Mouse (Mus musculus) kidney, adult 9 months (tissue): ENCODE measurements around the gene Grid2.

ENCODE experiments used
- DNase-seq: peaks from one replicate; pipeline ENCODE4 v3.0.0; 2022

Grid2 gene

GRCm38 (mm10) chr6:64077911-64078310 lies 822.2 kb downstream of the Grid2 start:
- DNase-seq: no peak

GRCm38 (mm10) chr6:64098662-64099061 lies 843.0 kb downstream of the Grid2 start:
- DNase-seq: no peak

GRCm38 (mm10) chr6:64114594-64114993 lies 858.9 kb downstream of the Grid2 start:
- DNase-seq: no peak

GRCm38 (mm10) chr6:64136275-64136674 lies 880.6 kb downstream of the Grid2 start:
- no peak for DNase-seq

- no peak for DNase-seq
These were observed 892.9 kb downstream of the Grid2 start for GRCm38 (mm10) chr6:64148613-64149012.

GRCm38 (mm10) chr6:64174995-64175612 lies 919.4 kb downstream of the Grid2 start:
- no peak for DNase-seq

- DNase-seq: no peak
These were observed 938.0 kb downstream of the Grid2 start for GRCm38 (mm10) chr6:64193646-64194045.

GRCm38 (mm10) chr6:64202396-64203122 lies 946.9 kb downstream of the Grid2 start:
- no peak for DNase-seq

- peak; percentile 48 for DNase-seq
These were observed 980.7 kb downstream of the Grid2 start for GRCm38 (mm10) chr6:64236351-64236750.

- DNase-seq: no peak
These were observed 984.9 kb downstream of the Grid2 start for GRCm38 (mm10) chr6:64240526-64240925.

GRCm38 (mm10) chr6:64245951-64246350 lies 990.3 kb downstream of the Grid2 start:
- no peak for DNase-seq

- DNase-seq: no peak
These were observed 995.4 kb downstream of the Grid2 start for GRCm38 (mm10) chr6:64251041-64251440.

- no peak for DNase-seq
These were observed 1007.8 kb downstream of the Grid2 start for GRCm38 (mm10) chr6:64263517-64263916.

- DNase-seq: no peak
These were observed 1008.5 kb downstream of the Grid2 start for GRCm38 (mm10) chr6:64264224-64264623.

GRCm38 (mm10) chr6:64274319-64275114 lies 1018.8 kb downstream of the Grid2 start:
- DNase-seq: no peak

GRCm38 (mm10) chr6:64279927-64280326 lies 1024.3 kb downstream of the Grid2 start:
- no peak for DNase-seq

- DNase-seq: no peak
These were observed 1038.1 kb downstream of the Grid2 start for GRCm38 (mm10) chr6:64293761-64294160.

GRCm38 (mm10) chr6:64297633-64298032 lies 1042.0 kb downstream of the Grid2 start:
- no peak for DNase-seq

GRCm38 (mm10) chr6:64304709-64305476 lies 1049.2 kb downstream of the Grid2 start:
- no peak for DNase-seq

- no peak for DNase-seq
These were observed 1053.0 kb downstream of the Grid2 start for GRCm38 (mm10) chr6:64308631-64309030.

GRCm38 (mm10) chr6:64313132-64313531 lies 1057.5 kb downstream of the Grid2 start:
- peak; percentile 4 for DNase-seq

- DNase-seq: no peak
These were observed 1071.3 kb downstream of the Grid2 start for GRCm38 (mm10) chr6:64326936-64327335.

- no peak for DNase-seq
These were observed 1072.2 kb downstream of the Grid2 start for GRCm38 (mm10) chr6:64327876-64328275.
